Mouse (Mus musculus) adrenal gland, postnatal 14 days (tissue): Measurements from ENCODE around the gene Arhgap22. TPM values are rescaled to one million over a fixed set of nuclear protein-coding genes. Genes with fewer than 3 reads are reported as not detected.

Source experiments
- DNase-seq: peaks from one replicate; pipeline ENCODE4 v3.0.0; 2021; ENCODE audit warnings: mixed read lengths
- total RNA-seq: library from RNA; stranded (reverse); gene quantifications from 2 replicates; pipeline ENCODE4 v1.2.3, GENCODE M21; 2021

Arhgap22 gene
- total RNA-seq, 1 experiment from 2014 or later = 6.0 TPM

DNA sequence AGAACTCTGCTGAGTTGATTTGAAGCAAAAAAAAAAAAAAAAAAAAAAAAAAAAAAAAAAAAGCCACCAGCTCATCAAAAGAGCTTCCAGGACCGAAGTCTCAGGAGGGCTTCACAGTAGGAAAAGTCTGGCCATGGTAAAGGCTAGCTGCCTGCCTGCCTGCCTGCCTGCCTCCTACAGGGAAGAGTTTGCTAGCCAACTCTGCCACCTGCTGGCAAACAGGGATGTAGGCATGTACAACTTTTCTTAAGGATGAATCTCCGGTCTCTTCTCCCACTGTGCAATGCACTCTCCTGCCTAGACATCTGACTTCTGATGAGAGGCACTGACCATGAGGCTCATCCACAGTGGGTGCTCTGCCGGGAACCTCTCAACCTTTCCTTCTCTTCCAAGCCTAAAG lies 157.4 kb downstream of the Arhgap22 start:
- DNase-seq = peak; percentile 85

DNA sequence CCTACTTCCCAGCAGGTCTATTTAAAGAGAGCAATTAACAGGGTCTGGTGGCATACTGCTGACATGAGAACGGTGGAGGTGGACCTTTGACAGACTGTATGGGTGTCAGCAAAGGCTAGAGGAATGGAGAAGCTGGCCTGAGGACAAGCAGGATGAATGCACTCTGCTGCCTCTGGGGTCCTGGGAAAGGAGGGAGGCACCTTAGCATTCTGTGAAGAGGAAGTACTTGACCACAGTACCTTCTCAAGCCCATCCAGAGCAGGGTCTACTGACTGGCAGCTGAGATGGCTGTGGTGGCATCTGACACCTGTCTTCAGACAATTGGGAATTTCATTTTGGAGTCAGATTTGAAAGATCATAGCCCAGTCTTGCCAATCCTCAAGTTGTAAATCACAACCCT lies 159.4 kb downstream of the Arhgap22 start:
- no peak for DNase-seq

DNA sequence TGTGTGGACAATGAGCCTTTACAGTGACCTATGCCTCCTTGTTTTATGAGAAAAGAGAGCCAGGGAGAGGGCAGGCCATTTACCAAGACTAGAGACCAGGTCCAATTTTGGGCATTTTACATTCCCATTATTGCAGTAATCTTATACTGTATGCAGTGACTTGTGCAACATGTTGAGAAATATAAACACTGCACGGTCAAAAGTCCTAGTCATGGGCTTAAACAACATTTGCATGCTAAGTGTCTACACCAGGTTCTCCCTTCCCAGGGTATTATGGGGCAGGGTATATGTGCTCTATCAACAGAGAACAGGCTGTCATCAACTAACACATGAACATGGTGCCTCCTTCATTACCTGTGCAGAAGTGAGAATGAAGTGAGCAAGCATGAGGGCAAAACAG lies 160.3 kb downstream of the Arhgap22 start:
- no peak for DNase-seq

DNA sequence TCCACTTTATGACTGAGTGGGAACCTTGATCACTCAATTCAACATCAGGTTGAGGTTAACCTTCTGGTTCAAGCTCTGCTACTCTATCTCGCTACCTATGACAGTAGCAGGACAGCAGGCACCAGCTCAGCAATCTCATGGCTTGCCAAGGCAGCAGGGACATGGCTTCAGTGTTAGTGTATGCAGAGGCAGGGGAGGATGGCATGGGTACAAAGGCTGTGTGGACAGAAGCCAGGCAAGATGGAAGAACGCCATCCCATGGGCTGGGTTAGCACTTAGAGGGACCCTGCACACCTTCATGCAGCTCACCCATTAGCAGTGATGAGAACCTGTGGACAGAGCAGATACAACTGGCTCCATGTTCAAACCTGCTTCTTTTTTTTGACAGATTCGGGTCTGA lies 163.4 kb downstream of the Arhgap22 start:
- no peak for DNase-seq

DNA sequence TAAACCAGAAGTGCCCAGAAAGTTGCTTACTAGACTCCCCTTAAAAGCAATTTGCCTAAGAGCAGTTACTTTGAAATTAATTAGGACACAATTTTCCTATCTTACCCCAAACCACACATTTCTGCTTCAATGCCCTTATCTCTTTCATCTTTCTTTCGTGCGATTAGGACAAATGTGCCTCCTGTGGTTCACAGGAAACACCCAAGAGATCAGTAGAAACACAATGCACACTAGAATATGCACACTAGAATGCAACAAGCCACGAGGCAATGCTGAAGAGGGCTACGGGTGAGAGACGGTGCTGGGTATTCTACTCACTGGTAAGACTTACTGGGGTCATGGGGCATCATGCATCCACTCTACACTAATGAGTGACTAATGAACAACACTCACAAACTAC lies 164.9 kb downstream of the Arhgap22 start:
- DNase-seq = no peak

DNA sequence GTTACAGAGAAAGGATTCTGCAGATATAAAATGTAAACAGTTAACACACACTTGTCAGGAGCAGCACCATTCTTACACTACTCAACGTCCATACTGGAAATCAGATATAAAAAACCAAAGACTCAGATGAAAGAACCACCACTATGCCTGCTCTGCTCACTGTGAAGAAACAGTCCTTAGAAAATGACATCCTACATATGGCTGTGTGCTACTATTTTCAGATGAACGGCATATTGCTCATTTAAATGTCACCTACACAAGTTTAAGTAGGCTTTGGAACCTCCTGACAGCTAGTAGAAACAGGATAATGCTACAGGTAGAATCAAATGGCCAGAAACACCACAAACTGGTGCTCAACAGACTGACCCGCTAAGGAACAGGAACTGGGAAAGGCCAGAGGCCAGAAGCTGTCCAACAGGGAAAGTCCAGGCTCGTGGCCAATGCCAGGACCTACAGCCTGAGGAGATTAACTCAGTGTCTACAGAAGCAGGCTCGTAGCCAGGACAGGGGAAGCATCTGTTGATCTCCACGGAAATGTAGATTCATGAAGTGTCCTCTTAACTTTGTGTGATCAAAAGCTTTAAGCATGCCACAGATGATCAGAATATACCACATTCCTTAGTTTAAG lies 167.1 kb downstream of the Arhgap22 start:
- no peak for DNase-seq

DNA sequence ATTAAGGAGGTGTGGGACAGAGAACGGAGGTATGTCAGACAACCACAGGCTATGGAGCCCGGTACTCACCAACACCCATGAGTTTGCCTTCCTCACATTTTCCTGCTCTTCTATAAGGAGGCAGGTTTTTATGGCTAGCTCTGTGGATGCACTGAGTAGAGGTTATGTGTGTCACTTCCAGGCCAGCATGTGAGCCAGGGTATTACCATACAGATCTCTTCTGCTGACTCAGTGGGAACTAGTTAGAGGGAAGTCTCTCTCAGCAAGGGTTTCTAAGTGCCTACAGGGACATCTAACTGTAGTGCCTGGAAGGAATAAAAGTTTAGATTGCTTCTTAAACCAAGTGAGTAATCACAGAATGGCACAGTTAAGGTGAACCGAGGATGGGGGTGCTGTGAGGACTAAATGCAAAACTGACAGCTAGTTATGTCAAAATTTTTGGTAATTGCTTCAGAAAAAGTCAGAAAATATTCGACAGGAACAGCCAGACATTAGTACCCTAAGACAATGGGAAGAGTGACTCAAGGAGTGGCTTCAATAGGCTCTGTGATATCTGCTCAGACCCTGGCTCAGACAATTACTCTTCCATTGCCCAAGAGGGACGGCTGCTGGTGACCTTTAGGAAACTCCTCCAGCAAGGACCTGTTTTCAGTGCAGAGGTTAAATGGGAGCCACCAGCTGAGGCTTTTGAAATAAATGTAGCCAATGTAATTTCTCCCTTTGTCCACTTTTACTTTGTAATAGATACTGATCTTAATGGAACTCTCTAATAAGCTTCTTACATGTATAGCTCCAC lies 184.4 kb downstream of the Arhgap22 start:
- no peak for DNase-seq

DNA sequence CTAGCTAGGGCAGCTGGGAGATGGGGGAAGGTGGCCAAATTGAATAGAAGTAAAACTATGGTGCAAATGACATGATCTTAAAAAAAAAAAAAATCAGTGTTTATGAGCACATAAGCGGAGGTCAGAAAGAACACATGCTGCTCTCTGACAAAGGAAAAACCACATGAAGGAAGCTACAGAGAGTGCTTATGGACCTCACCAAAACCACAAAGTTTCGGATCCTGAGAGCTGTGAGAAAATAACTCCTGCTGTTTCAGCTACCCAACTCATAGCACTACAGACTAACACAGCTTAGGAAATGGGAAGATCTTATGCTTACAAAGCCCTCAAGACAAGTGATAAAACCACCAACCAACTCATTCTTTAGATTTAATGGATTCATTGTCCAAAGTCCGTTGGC lies 186.2 kb downstream of the Arhgap22 start:
- DNase-seq = no peak

DNA sequence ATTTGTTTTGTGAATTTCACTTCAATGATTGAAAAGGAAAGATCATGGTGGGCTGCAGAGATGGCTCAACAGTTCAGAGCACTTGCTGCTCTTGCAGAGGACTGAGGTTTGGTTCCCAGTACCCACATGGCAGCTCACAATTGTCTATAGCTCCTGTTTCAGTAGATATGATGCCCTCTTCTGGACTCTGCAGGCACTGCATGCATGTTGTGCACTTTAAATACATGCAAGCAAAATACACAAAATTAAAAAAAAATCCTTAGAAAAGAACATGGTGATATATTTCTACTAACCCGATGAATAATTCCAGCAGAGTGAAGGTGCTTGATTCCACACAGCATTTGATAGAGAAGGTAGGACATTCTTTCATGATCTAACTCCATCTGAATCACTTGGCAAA lies 188.5 kb downstream of the Arhgap22 start:
- peak; percentile 10 for DNase-seq

DNA sequence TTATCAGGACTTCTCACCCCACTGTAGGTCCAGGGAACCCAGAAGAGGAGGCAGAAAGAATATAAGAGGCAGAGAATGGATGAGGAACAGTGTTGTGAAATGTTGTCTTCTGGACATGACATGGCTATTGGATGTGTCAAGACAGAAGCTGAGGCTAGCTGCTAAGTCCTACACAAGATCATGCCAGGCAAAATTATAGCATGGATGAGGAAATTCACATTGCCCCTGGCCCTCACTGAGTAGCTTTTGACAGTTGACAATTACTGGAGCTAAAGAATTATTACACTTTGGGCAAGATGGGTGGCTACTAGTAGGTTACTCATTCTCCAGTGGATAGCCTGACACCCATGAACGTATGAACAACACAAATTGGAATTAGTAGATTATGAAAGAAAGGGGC lies 201.9 kb downstream of the Arhgap22 start:
- DNase-seq = no peak

DNA sequence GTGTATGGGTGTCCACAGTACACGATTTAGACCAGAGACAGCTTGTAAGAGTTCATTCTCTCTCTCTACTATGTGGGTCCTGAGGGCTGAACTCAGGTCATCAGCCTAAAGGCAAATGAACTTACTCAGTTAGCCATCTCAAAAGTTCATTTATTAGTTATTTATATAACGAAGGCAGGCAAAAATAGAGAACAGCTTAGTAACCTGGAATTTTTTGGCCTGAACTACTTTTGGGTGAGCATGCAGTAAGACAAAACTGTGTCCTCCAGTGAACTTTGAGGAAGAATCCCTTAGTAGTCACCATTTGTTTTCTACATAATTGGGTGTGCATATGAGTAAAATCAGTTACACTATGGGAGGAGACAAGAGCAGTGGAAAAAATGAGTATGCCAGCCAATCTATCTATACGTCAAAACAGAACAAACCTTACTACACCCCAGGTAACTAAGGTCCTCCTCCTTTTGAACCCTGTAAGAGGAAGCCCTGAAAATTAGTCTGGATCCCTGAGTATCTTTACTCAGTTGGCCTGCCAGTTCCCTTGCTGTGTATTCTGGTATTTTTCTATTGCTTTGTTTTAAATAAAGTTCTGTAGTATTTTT lies 204.6 kb downstream of the Arhgap22 start:
- no peak for DNase-seq

Other genes starting within 250 kb of the Arhgap22 start
- 0.48 and 0.60 TPM in 2 replicates for gene Lrrc18, start 222.6 kb upstream of the Arhgap22 start, total RNA-seq
- 2.6 and 12.9 TPM in 2 replicates for gene Wdfy4, start 28.5 kb upstream of the Arhgap22 start, total RNA-seq
- 24.3 and 28.8 TPM in 2 replicates for gene Mapk8, start 233.1 kb downstream of the Arhgap22 start, total RNA-seq